Mouse (Mus musculus): ENCODE data around the gene Cyp2c55. TPM values are rescaled to one million over a fixed set of nuclear protein-coding genes. Genes with fewer than 3 reads are reported as not detected.

Cyp2c55 gene
- not detected in 2 replicates for polyA plus RNA-seq (2015; fragmentation: Nextera tagmentation; extraction: Ambion mirVana)

DNA sequence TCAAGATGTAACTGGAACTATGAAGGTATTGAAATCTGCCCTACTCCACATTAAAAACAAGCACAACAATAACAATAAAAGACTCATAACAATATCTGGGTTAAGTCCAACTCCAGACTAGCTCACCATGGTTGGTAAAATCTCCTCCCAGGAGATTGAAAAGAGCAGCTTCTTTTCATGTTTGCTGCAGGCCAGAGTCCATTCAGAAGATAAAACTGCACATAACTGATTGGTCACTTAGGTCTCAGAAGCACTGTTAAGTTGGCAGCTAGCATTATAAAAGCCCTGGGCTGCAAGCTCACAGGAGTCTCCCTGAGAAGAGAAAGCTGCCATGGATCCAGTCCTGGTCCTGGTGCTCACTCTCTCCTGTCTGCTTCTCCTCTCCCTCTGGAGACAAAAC lies at the start of gene Cyp2c55:
Gene Cyp2c55, plus strand, starts transcription at position 305 of the 400 bp plus-strand sequence.
- Histone ChIP-seq H3K9me3 (no peaks in the 10 kb centered on the region), H3K4me1 (replicated peaks) (no peaks in the 10 kb centered on the region), H3K9ac (no peak within 1 kb of the TSS), H3K27ac (no peak within 1 kb of the TSS), H3K4me3 (no peak within 1 kb of the TSS), H3K36me3 (no peaks in the 10 kb centered on the region), H3K27me3 (no peaks in the 10 kb centered on the region), H3K4me2 (no peak within 1 kb of the TSS)
- no peak for ATAC-seq (ENCODE audit: low FRiP score)

GRCm38 (mm10) chr19:38970741-38971140 lies 36.1 kb upstream of the Cyp2c55 start:
- no peaks in the 10 kb centered on the region for H3K9me3 ChIP-seq
- ATAC-seq (ENCODE audit: low FRiP score), result no peak

DNA sequence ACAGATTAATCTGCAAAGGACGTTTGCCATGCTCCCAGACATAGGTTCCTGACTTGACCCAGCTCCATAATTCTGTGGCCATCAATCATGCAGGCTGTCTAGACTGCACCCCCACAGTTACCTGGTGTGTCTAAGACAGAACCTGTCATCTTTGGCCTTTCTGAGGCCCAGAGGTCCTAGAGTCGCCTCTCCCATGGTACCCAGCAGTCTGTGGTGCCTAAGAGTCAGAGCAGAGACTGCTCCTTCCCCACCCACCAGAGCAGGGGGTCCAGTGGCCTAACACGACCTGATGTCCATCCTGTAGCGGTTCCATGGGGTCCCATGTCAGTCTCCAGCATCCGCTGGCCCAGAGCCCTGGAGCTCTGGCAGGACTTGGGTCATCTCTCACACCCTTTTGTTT lies 34.2 kb upstream of the Cyp2c55 start:
- no peak overlapping the region for H3K4me3 ChIP-seq
- no peak for ATAC-seq (ENCODE audit: low FRiP score)
- 74% methylated on average over 5 of the region's 5 CpGs for WGBS
- no peaks in the 10 kb centered on the region for H3K27me3 ChIP-seq
- H3K9ac ChIP-seq, result no peak overlapping the region
- H3K4me1 ChIP-seq (replicated peaks), result no peaks in the 10 kb centered on the region
- H3K4me2 ChIP-seq, result no peak overlapping the region
- H3K36me3 ChIP-seq, result no peaks in the 10 kb centered on the region; the same call in 1 of the 2 replicates
- no peaks in the 10 kb centered on the region for H3K9me3 ChIP-seq
- no peak overlapping the region for H3K27ac ChIP-seq

More at GRCm38 (mm10) chr19:38970741-38971140, 36.1 kb upstream of the Cyp2c55 start:
- H3K4me3 ChIP-seq, result no peak overlapping the region
- H3K27ac ChIP-seq, result no peak overlapping the region
- H3K4me1 ChIP-seq (replicated peaks), result no peaks in the 10 kb centered on the region
- no peaks in the 10 kb centered on the region; the same call in 1 of the 2 replicates for H3K36me3 ChIP-seq
- H3K4me2 ChIP-seq, result no peak overlapping the region
- no peak overlapping the region for H3K9ac ChIP-seq
- no peaks in the 10 kb centered on the region for H3K27me3 ChIP-seq
- 93% methylated on average over 6 of the region's 6 CpGs for WGBS

- H3K4me3 ChIP-seq, result no peak overlapping the region
- no peaks in the 10 kb centered on the region for H3K9me3 ChIP-seq
- H3K27me3 ChIP-seq, result no peaks in the 10 kb centered on the region
- no peak for ATAC-seq (ENCODE audit: low FRiP score)
- WGBS, result 65% methylated on average over 7 of the region's 7 CpGs
- no peak overlapping the region for H3K27ac ChIP-seq
- no peaks in the 10 kb centered on the region; the same call in 1 of the 2 replicates for H3K36me3 ChIP-seq
- no peak overlapping the region for H3K4me2 ChIP-seq
- no peaks in the 10 kb centered on the region for H3K4me1 ChIP-seq (replicated peaks)
- no peak overlapping the region for H3K9ac ChIP-seq
These were observed 33.2 kb upstream of the Cyp2c55 start for GRCm38 (mm10) chr19:38973666-38974065.

DNA sequence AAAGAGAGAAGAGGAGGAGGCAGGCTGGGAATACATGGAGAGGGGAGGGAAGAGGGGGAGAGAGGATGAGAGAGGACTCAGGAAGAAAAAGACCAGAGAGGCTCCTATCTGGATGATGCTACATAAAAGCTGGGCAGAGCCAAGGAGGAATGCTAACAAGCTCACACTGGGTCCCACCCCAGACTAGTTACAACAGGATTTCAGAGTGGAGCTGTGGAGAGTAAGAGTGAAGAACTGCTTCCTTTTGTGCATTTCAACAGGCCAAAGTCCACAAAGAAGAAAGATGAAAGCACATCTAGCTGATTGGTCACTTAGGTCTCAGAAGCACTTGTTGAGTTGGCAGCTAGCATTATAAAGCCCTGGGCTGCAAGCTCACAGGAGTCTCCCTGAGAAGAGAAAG lies 30.6 kb upstream of the Cyp2c55 start:
- Histone ChIP-seq H3K4me1 (replicated peaks) (no peaks in the 10 kb centered on the region), H3K36me3 (no peaks in the 10 kb centered on the region; the same call in 1 of the 2 replicates), H3K27ac (no peak overlapping the region), H3K9ac (no peak overlapping the region), H3K4me3 (no peak overlapping the region), H3K4me2 (no peak overlapping the region), H3K27me3 (no peaks in the 10 kb centered on the region), H3K9me3 (no peaks in the 10 kb centered on the region)
- ATAC-seq (ENCODE audit: low FRiP score), result no peak

DNA sequence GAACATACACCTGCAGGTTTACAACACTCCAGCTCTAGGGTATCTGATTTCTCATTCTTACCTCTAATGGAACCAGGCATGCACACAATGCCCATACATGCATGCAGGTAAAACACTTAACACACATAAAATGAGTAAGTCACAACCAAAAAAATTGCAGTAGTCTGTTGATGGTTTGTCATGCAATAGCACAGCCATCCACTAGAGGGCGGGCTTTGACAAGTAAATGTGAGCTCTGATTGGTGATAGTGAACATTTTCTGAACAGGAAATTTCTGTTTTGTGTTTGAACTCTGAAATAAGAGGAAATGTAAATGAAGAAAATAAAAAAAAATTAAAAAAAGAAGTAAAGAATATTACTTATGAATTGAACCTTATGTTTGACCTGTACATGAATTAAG lies 24.9 kb upstream of the Cyp2c55 start:
- ATAC-seq (ENCODE audit: low FRiP score), result 0 out of 2 replicates have a peak, but pooled peaks have one; percentile 28
- H3K27ac ChIP-seq, result no peak overlapping the region
- H3K9me3 ChIP-seq, result no peaks in the 10 kb centered on the region
- H3K4me1 ChIP-seq (replicated peaks), result no peaks in the 10 kb centered on the region
- no peak overlapping the region for H3K9ac ChIP-seq
- H3K4me2 ChIP-seq, result no peak overlapping the region
- no peaks in the 10 kb centered on the region for H3K36me3 ChIP-seq
- 0% methylated on average over 1 of the region's 1 CpGs for WGBS
- H3K4me3 ChIP-seq, result no peak overlapping the region
- H3K27me3 ChIP-seq, result no peaks in the 10 kb centered on the region

GRCm38 (mm10) chr19:38998248-38998647 lies 8.6 kb upstream of the Cyp2c55 start:
- 90% methylated on average over 4 of the region's 4 CpGs for WGBS
- no peaks in the 10 kb centered on the region for H3K4me1 ChIP-seq (replicated peaks)

GRCm38 (mm10) chr19:38998676-38999075 lies 8.1 kb upstream of the Cyp2c55 start:
- Histone ChIP-seq H3K36me3 (no peaks in the 10 kb centered on the region), H3K9ac (no peak overlapping the region), H3K4me3 (no peak overlapping the region), H3K9me3 (no peaks in the 10 kb centered on the region; the same call in 1 of the 2 replicates), H3K4me1 (replicated peaks) (no peaks in the 10 kb centered on the region), H3K27ac (no peak overlapping the region), H3K27me3 (no peaks in the 10 kb centered on the region), H3K4me2 (no peak overlapping the region)
- 95% methylated on average over 1 of the region's 1 CpGs for WGBS
- ATAC-seq (ENCODE audit: low FRiP score), result no peak

More at GRCm38 (mm10) chr19:38998248-38998647, 8.6 kb upstream of the Cyp2c55 start:
- no peaks in the 10 kb centered on the region; the same call in 1 of the 2 replicates for H3K9me3 ChIP-seq
- H3K27ac ChIP-seq, result no peak overlapping the region
- no peak overlapping the region for H3K4me3 ChIP-seq
- H3K4me2 ChIP-seq, result no peak overlapping the region
- H3K9ac ChIP-seq, result no peak overlapping the region
- no peak for ATAC-seq (ENCODE audit: low FRiP score)
- H3K27me3 ChIP-seq, result no peaks in the 10 kb centered on the region
- no peaks in the 10 kb centered on the region for H3K36me3 ChIP-seq

GRCm38 (mm10) chr19:39005132-39005531 lies 1.7 kb upstream of the Cyp2c55 start:
- ATAC-seq (ENCODE audit: low FRiP score), result no peak
- H3K27me3 ChIP-seq, result no peaks in the 10 kb centered on the region

DNA sequence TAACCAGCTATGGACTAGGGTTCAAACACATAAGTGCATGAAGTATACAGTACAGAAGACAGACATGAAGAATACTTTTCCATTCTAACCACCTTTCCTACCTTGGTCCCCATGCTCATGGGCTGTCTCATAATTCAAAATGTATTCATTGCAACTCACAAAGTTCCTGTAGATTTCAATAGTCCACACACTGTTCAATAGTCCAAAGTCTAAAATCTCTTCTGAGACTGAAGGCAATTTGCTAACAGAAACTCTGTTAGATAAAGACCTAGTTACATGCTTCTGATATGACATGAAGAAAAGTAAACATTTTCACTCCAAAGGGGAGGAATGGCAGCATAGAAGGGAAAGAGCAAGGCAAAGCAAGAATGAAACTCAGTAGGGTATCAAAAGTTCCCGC lies 51.1 kb downstream of the Cyp2c55 start:
- no peak for ATAC-seq (ENCODE audit: low FRiP score)
- Histone ChIP-seq H3K9me3 (no peaks in the 10 kb centered on the region), H3K9ac (no peak overlapping the region), H3K36me3 (no peaks in the 10 kb centered on the region), H3K4me2 (no peak overlapping the region), H3K27me3 (no peaks in the 10 kb centered on the region), H3K27ac (no peak overlapping the region), H3K4me1 (replicated peaks) (no peaks in the 10 kb centered on the region), H3K4me3 (no peak overlapping the region)
- 97% methylated on average over 1 of the region's 1 CpGs for WGBS

More at GRCm38 (mm10) chr19:39005132-39005531, 1.7 kb upstream of the Cyp2c55 start:
- no peaks in the 10 kb centered on the region for H3K36me3 ChIP-seq
- H3K4me1 ChIP-seq (replicated peaks), result no peaks in the 10 kb centered on the region
- no peak overlapping the region for H3K4me2 ChIP-seq
- H3K27ac ChIP-seq, result no peak overlapping the region
- WGBS, result 93% methylated on average over 1 of the region's 1 CpGs
- H3K4me3 ChIP-seq, result no peak overlapping the region
- H3K9ac ChIP-seq, result no peak overlapping the region
- no peaks in the 10 kb centered on the region for H3K9me3 ChIP-seq

GRCm38 (mm10) chr19:39060719-39061118 lies 53.9 kb downstream of the Cyp2c55 start, which contains the start of gene Cyp2c65:
TSS of gene Cyp2c65 (plus strand) at chr19:39061015.
- WGBS, result 71% methylated on average over 2 of the region's 2 CpGs
- Histone ChIP-seq H3K4me3 (no peak within 1 kb of the TSS), H3K36me3 (no peaks in the 10 kb centered on the region), H3K4me2 (no peak within 1 kb of the TSS), H3K27me3 (no peaks in the 10 kb centered on the region), H3K9me3 (no peaks in the 10 kb centered on the region), H3K4me1 (replicated peaks) (no peaks in the 10 kb centered on the region), H3K9ac (no peak within 1 kb of the TSS), H3K27ac (no peak within 1 kb of the TSS)
- ATAC-seq (ENCODE audit: low FRiP score), result no peak

Measured in hindbrain, embryonic 13.5 days (tissue).